Mouse (Mus musculus): ENCODE data around the gene Ttll5. TPM values are rescaled to one million over a fixed set of nuclear protein-coding genes. Genes with fewer than 3 reads are reported as not detected.
A peak's percentile ranks its signal among the peaks of the same experiment; 100 is the strongest.

The Ttll5 gene
- total RNA-seq, 2 experiments from 2014 or later = 5.4 to 8.5 TPM

DNA sequence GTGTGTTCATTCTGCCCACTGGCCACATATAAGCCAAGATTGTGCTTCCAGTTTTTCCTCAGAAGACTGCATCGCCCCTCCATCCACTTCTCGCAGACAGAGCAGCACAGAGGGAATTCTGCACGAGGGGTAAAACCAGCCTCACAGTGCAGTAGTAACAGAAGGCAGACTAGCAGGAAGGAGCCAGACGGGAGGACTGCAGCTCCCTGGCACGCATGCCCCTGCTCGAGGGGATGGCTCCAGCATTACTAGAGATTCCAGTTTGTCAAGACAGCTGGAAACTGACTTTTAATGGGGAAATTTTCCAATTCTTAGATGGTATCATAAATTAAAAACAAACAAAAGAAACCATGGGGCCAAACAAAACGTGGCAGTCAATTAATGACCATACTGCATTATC lies 283.2 kb downstream of the Ttll5 start:
- no peak for TF ChIP-seq CTCF (IDR thresholded peaks at IDR 0.05)

DNA sequence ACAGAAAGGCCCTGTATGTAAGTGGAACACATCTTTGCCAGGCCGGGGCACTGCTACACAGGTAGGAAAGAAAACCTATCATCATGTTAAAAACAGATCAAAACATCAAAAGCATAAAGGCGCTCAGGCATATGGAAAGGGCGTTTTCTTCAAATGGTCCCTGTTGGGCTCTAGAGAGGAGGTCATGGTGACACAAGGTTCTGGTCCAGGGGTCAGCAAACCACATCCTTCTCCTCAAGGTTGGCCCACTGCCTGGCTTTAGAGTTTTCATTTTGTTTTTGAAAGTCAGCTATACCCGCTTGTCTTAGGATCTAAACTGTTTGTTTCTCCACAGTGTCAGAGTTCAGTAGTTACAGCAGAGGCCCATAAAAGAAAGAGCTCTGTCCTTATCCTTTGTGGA lies 285.1 kb downstream of the Ttll5 start:
- Histone ChIP-seq H3K27ac (no peak overlapping the region), H3K4me3 (no peak overlapping the region)
- DNase-seq = no peak
- intact Hi-C loops (cut with DNase I) = no loop called here
- TF ChIP-seq CTCF (IDR thresholded peaks at IDR 0.05) = no peak

More for the DNA sequence above, 283.2 kb downstream of the Ttll5 start:
- intact Hi-C loops (cut with DNase I) = no loop called here
- H3K4me3 ChIP-seq = no peak overlapping the region
- no peak overlapping the region for H3K27ac ChIP-seq
- no peak for DNase-seq

DNA sequence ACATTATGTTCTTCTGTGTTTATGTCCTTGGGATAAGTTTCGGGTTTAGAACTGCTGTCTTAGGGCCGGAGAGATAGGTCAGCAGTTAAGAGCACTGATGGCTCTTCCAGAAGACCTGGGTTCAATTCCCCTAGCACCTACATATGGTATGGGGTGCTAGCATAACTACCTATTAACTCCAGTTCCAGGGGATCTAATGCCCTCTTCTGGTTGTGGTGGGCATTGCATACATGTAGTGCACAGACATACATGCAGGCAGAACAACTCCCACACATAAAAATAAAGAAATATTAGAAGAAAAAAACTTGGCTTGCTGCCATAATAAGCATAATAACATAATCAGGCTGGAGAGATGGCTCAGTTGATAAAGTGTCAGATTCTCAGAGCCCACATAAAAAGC lies 286.2 kb downstream of the Ttll5 start:
- intact Hi-C loops (cut with DNase I) = no loop called here

More for the DNA sequence above, 286.2 kb downstream of the Ttll5 start:
- H3K27ac ChIP-seq = no peak overlapping the region
- peak; percentile 51 for DNase-seq
- H3K4me3 ChIP-seq = no peak overlapping the region
- TF ChIP-seq CTCF (IDR thresholded peaks at IDR 0.05) = peak; percentile 70

Other genes with a start within 250 kb of the Ttll5 start
- 1 to 10 TPM; 3.9 to 8.8 TPM for gene Jdp2, start 225.6 kb upstream of the Ttll5 start, total RNA-seq (2021)
- gene Batf, start 138.0 kb upstream of the Ttll5 start, total RNA-seq (2021) = under 1 TPM in 1 of 2 experiments, not detected in 1; 0.33 TPM
- under 1 TPM; 0.50 to 0.51 TPM for gene Flvcr2, start 78.1 kb upstream of the Ttll5 start, total RNA-seq (2021)
- gene Erg28, start 109 bp upstream of the Ttll5 start, total RNA-seq (2021) = 1 to 10 TPM; 2.4 to 2.7 TPM